Mouse (Mus musculus): ENCODE data around the gene Gnas. TPM values are rescaled to one million over a fixed set of nuclear protein-coding genes. Genes with fewer than 3 reads are reported as not detected.

Gene Gnas
- polyA plus RNA-seq, 1 experiment: 1,078 TPM

DNA sequence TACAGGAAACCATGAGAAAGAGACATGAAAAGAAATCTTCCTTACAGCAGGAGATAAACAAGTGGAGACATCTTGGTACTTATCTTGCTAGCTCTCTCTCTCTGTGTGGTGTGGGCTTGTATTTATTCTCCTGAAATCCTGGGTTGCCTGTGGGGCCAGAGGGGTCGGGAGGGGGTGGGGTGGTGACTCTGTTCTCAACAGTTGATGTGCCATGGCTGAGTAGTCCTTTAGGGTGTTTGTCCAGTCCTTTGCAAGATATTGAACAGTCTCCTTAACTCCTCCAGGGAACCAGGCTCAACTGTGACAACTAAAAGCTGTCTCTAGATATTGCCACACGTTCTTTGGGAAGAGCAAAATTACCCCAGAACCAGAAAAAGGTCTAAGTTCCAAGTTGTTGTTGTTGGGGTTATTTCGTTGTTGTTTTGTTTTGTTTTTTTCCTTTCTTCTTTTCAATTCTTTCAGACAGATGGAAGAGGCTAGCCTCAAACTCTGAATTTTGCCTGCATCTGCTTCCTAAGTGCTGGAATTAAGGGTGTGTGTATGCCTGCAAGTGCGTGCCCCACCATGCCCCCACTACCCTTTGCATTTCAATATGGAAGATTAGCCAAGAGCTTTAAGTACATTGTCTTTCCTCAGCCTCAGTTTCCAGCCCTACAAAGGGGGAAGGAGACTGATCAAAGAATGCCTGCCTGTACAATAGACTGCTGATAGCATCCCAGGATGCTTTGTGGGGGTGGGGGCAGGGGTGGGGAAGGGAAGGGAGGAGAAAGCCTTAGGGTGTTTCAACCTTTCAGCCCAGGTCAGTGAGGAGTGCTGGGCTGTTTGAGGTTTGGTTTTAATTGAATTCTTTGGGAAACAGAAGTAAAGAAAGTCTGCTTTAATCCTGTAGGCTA is 23.0 kb upstream of the Gnas start:
- H3K79me3 ChIP-seq (ENCODE audit: low read depth): no peaks in the 10 kb centered on the region
- H3ac ChIP-seq (ENCODE audit: control insufficient read depth, insufficient read length, low read depth): no peak overlapping the region
- TF ChIP-seq FOSL1 (IDR thresholded peaks at IDR 0.05; ENCODE audit: insufficient read depth, low read length, poor library complexity, severe bottlenecking) (no peak), CEBPB (IDR thresholded peaks at IDR 0.05; ENCODE audit: low read depth) (no peak), MYOD1 (IDR thresholded peaks at IDR 0.05; ENCODE audit: control insufficient read depth, insufficient read length, low read depth) (no peak), USF1 (IDR thresholded peaks at IDR 0.05; ENCODE audit: low read depth) (no peak), MYOG (IDR thresholded peaks at IDR 0.05; ENCODE audit: control insufficient read depth, extremely low read depth, insufficient read length) (no peak), MAX (IDR thresholded peaks at IDR 0.05) (no peak), CTCF (IDR thresholded peaks at IDR 0.05; ENCODE audit: control insufficient read depth, insufficient read depth, insufficient read length) (no peak)

GRCm38 (mm10) chr2:174261801-174262200 is 22.3 kb upstream of the Gnas start:
- Histone ChIP-seq H3K4me3 (ENCODE audit: insufficient read depth, poor library complexity, severe bottlenecking) (no peak overlapping the region), H3ac (ENCODE audit: control insufficient read depth, insufficient read length, low read depth) (no peak overlapping the region), H3K36me3 (ENCODE audit: control insufficient read depth, insufficient read depth) (no peaks in the 10 kb centered on the region), H3K27me3 (ENCODE audit: control insufficient read depth, insufficient read depth, insufficient read length) (no peaks in the 10 kb centered on the region), H3K79me2 (ENCODE audit: control insufficient read depth, insufficient read depth) (no peaks in the 10 kb centered on the region), H3K79me3 (ENCODE audit: low read depth) (no peaks in the 10 kb centered on the region)
- TF ChIP-seq CEBPB (IDR thresholded peaks at IDR 0.05; ENCODE audit: low read depth) (no peak), MYOD1 (IDR thresholded peaks at IDR 0.05; ENCODE audit: control insufficient read depth, insufficient read length, low read depth) (no peak), CTCF (IDR thresholded peaks at IDR 0.05; ENCODE audit: control insufficient read depth, insufficient read depth, insufficient read length) (no peak), MYOG (IDR thresholded peaks at IDR 0.05; ENCODE audit: control insufficient read depth, extremely low read depth, insufficient read length) (no peak), MAX (IDR thresholded peaks at IDR 0.05) (no peak), FOSL1 (IDR thresholded peaks at IDR 0.05; ENCODE audit: insufficient read depth, low read length, poor library complexity, severe bottlenecking) (no peak), USF1 (IDR thresholded peaks at IDR 0.05; ENCODE audit: low read depth) (no peak)

More for the DNA sequence above, 23.0 kb upstream of the Gnas start:
- Histone ChIP-seq H3K79me2 (ENCODE audit: control insufficient read depth, insufficient read depth) (no peaks in the 10 kb centered on the region), H3K27me3 (ENCODE audit: control insufficient read depth, insufficient read depth, insufficient read length) (no peaks in the 10 kb centered on the region), H3K4me3 (ENCODE audit: insufficient read depth, poor library complexity, severe bottlenecking) (no peak overlapping the region), H3K36me3 (ENCODE audit: control insufficient read depth, insufficient read depth) (no peaks in the 10 kb centered on the region)

DNA sequence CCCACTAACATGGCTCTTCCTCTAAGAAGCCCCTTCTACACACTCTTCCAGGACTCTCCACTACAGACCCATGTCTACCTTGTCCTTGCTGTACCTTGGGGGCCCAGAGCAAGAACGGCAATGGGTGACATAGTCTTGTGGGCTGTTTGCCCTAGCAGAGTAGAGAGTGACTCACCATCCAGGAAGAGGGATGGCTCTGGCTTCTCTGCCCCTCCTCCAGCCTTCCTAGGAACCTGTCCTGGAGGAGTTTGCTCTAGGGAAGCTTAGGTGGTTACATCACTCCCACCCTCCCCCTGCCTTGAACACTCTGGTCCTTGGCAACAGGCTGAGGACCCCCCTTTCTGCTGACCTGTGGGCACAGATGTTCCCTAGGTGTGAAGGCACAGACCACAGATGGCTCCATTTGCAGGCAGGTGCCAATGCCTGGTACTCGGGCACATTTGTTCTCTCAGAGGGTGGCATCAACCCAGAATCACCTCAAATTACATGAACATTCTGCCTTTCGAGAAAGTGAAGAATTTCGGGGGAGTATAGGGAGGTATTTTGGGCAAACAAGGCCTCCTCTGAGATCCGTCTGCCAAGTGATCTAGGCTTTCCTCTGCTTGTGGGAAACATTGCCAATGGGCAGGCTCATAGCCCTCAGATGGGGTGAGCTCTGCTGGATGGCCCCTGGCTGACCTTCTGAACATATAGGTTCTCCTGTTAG is 20.9 kb upstream of the Gnas start:
- no peak overlapping the region for H3ac ChIP-seq (ENCODE audit: control insufficient read depth, insufficient read length, low read depth)
- no peaks in the 10 kb centered on the region for H3K79me3 ChIP-seq (ENCODE audit: low read depth)
- no peak overlapping the region for H3K4me3 ChIP-seq (ENCODE audit: insufficient read depth, poor library complexity, severe bottlenecking)
- H3K27me3 ChIP-seq (ENCODE audit: control insufficient read depth, insufficient read depth, insufficient read length): no peaks in the 10 kb centered on the region
- no peaks in the 10 kb centered on the region for H3K79me2 ChIP-seq (ENCODE audit: control insufficient read depth, insufficient read depth)
- TF ChIP-seq MYOG (IDR thresholded peaks at IDR 0.05; ENCODE audit: control insufficient read depth, extremely low read depth, insufficient read length): no peak
- no peak for TF ChIP-seq USF1 (IDR thresholded peaks at IDR 0.05; ENCODE audit: low read depth)
- no peak for TF ChIP-seq FOSL1 (IDR thresholded peaks at IDR 0.05; ENCODE audit: insufficient read depth, low read length, poor library complexity, severe bottlenecking)
- no peak for TF ChIP-seq MAX (IDR thresholded peaks at IDR 0.05)
- no peak for TF ChIP-seq MYOD1 (IDR thresholded peaks at IDR 0.05; ENCODE audit: control insufficient read depth, insufficient read length, low read depth)
- TF ChIP-seq CTCF (IDR thresholded peaks at IDR 0.05; ENCODE audit: control insufficient read depth, insufficient read depth, insufficient read length): no peak
- TF ChIP-seq CEBPB (IDR thresholded peaks at IDR 0.05; ENCODE audit: low read depth): no peak
- H3K36me3 ChIP-seq (ENCODE audit: control insufficient read depth, insufficient read depth): no peaks in the 10 kb centered on the region

DNA sequence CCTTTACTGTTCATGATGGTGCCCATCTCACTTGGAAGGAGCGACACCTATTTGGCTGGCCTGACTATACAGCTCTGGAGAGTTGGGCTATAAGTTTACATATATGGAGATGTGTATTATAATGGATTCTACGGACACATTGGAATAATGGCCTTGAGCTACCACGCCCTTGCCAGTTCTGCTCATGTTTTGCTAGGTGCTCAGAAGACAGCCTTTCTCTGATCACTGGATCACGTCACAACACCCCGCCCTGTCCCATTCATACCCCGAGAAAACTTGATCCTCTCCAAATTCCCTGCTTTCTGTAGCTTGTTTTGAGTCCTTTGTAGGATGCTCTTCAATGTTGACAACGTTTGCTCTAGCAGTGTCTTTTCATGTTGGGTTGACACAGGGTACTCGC is 19.9 kb upstream of the Gnas start:
- H3K27me3 ChIP-seq (ENCODE audit: control insufficient read depth, insufficient read depth, insufficient read length): no peaks in the 10 kb centered on the region
- TF ChIP-seq CTCF (IDR thresholded peaks at IDR 0.05; ENCODE audit: control insufficient read depth, insufficient read depth, insufficient read length): no peak
- no peaks in the 10 kb centered on the region for H3K36me3 ChIP-seq (ENCODE audit: control insufficient read depth, insufficient read depth)
- no peak overlapping the region for H3K4me3 ChIP-seq (ENCODE audit: insufficient read depth, poor library complexity, severe bottlenecking)
- no peaks in the 10 kb centered on the region for H3K79me3 ChIP-seq (ENCODE audit: low read depth)
- no peak overlapping the region for H3ac ChIP-seq (ENCODE audit: control insufficient read depth, insufficient read length, low read depth)
- no peaks in the 10 kb centered on the region for H3K79me2 ChIP-seq (ENCODE audit: control insufficient read depth, insufficient read depth)

DNA sequence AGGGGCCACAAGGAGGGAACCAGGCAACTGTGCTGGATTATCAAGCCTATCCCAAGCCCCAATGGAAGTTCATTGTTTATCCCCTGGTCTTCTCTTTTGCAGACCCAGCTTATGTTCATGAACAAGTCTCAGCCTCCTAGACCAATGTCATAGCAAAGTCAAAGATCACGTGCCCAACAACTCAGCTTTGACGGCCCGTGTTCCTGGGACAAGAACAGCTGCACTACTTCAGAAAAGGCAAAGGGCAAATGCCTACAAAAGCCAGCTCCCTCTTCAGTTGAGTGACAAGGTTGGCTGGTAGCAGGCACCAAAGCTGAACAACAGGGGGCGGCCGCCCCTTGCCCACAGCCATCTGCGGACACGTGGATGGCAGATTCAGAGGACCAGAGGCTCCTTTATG is 13.7 kb upstream of the Gnas start:
- Histone ChIP-seq H3K36me3 (ENCODE audit: control insufficient read depth, insufficient read depth) (no peaks in the 10 kb centered on the region), H3ac (ENCODE audit: control insufficient read depth, insufficient read length, low read depth) (no peak overlapping the region), H3K27me3 (ENCODE audit: control insufficient read depth, insufficient read depth, insufficient read length) (no peaks in the 10 kb centered on the region), H3K79me3 (ENCODE audit: low read depth) (no peaks in the 10 kb centered on the region), H3K79me2 (ENCODE audit: control insufficient read depth, insufficient read depth) (peaks cover 5% of the 10 kb centered on the region), H3K4me3 (ENCODE audit: insufficient read depth, poor library complexity, severe bottlenecking) (no peak overlapping the region)
- no peak for TF ChIP-seq MYOD1 (IDR thresholded peaks at IDR 0.05; ENCODE audit: control insufficient read depth, insufficient read length, low read depth)
- TF ChIP-seq CTCF (IDR thresholded peaks at IDR 0.05; ENCODE audit: control insufficient read depth, insufficient read depth, insufficient read length): no peak
- no peak for TF ChIP-seq CEBPB (IDR thresholded peaks at IDR 0.05; ENCODE audit: low read depth)
- no peak for TF ChIP-seq MYOG (IDR thresholded peaks at IDR 0.05; ENCODE audit: control insufficient read depth, extremely low read depth, insufficient read length)
